Mouse (Mus musculus) retina, embryonic 14.5 days (tissue): Measurements from ENCODE around the gene Apoa4.

Source experiments
- DNase-seq: peaks from one replicate; pipeline ENCODE4 v3.0.0-alpha.2; 2015; ENCODE audit warnings: low spot score

The Apoa4 gene

DNA sequence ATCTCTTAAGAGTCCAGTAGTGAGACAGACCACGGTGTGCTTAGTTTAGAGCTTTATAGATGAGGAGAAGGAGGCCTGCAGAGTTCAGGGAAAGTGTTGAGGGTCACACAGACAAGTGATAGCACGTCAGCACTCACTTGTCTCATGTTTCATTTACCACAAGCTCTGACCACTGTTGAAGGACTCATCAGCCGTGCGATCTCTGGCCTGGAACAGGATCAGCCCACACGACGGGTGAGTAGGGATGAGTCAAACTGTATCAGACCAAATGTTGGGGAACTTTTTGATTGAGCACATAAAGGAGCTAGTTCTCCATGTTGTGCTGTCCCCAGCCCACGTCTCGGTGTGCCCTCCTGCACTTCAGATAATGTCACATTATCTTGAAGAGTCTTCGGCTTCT, 34.0 kb downstream of the Apoa4 start:
- DNase-seq = no peak

DNA sequence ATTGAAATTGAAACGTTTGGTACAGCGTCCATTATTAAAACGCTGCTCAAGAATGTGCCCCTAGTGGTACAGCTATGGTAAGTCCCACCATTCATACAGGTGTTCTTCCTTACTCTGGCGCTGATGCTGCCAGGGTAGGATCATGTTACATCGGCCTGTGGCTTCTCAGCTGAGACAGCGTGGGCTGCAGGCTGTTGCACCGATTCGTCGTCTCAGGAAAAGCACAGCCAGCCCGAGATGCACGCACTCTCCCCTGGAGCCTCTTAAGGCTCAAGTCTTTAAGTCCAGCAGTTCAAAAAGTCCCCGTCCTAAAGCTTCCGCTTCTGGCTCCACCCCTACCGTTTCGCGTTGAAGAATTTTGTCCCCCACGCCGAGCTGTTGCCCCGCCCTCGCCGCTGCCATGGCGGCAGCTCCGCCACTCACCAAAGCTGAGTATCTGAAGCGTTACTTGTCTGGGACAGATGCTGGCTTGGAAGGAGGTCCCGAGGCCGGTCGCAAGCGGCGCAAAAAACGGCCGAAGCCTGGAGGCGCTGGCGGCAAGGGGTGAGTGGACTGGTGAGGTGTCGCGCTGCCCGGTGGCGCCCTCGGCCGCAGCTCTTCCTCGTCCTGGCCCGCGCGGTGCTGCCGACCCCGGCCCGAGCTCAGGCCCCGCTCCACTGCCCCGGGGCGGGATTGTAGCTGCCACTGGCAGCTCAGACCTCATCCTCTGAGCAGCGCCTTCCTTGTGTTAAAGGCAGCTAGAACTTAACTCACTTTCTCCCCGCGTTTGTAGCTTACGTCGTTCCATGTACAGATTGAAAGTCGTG, 42.3 kb downstream of the Apoa4 start, which contains the start of gene Bud13:
Gene Bud13 (plus strand): TSS at position 378 of the 806 bp plus-strand sequence.
- DNase-seq = peak; percentile 96
